Mouse (Mus musculus): ENCODE data around the gene Noxred1.

DNA sequence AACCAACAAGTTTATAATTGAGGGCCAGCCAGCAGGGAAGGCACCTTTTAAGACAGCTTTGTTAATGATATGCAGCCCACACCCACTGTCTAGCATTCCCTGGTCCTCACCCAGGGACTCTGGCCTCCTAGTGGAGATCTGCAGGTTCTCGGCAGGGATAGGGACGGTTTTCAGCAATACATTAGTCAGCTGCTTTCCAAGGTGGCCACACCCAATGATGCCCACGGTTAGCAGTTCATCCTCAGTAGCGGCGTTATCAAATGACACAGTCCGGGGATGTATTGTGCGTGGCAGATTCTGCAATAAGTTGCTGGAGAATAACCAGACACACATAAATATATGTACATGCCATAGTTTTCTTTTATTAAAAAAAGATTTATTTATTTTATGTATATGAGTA, 11.7 kb downstream of the Noxred1 start:
- TF ChIP-seq CTCF (IDR thresholded peaks at IDR 0.05; ENCODE audit: insufficient read depth, low read depth, low read length) (no peak), POLR2A (IDR thresholded peaks at IDR 0.05; ENCODE audit: insufficient read depth, low read depth, low read length) (no peak)
